8 mouse cellular contexts compared by ENCODE assay signal in genomic region chr14:31233996-31234591, GRCm38 (mm10). TPM values are rescaled to one million over a fixed set of nuclear protein-coding genes. Genes with fewer than 3 reads are reported as not detected.
DNase-seq lines count a peak whose midpoint lies in the region; ATAC-seq and TF ChIP-seq lines count a peak whose summit lies in the region.

No protein-coding gene starts in this region.

- peak overlapping the region; percentile 46 for H3K4me3 ChIP-seq in ES-Bruce4 (ENCODE audit: low read depth, low read length)
- H3K4me3 ChIP-seq in heart, postnatal 0 days (ENCODE audit: low read depth, low read length), result no peak overlapping the region
- H3K4me3 ChIP-seq in liver, embryonic 14.5 days (ENCODE audit: insufficient read depth in 1 of 2, low read depth in 2 of 2, low read length in 2 of 2), result no peak overlapping the region
- no peak overlapping the region for H3K4me3 ChIP-seq in neural tube, embryonic 11.5 days (ENCODE audit: low read depth, low read length)
- no peak overlapping the region for H3K4me3 ChIP-seq in stomach, postnatal 0 days (ENCODE audit: low read depth, low read length)

- no peak for TF ChIP-seq POLR2A in ES-Bruce4 (IDR thresholded peaks at IDR 0.05; ENCODE audit: insufficient read depth, low read length)

- peak; percentile 82 for ATAC-seq in erythroblast, adult 5-6 weeks (replicated peaks; ENCODE audit: low FRiP score, poor library complexity, severe bottlenecking)
- ATAC-seq in heart, postnatal 0 days (ENCODE audit: insufficient read depth, low read depth), result peak; percentile 34
- ATAC-seq in liver, embryonic 14.5 days (ENCODE audit: insufficient read depth), result no peak
- no peak for ATAC-seq in neural tube, embryonic 11.5 days (ENCODE audit: insufficient read depth, low FRiP score, low TSS enrichment)
- peak; percentile 60 for ATAC-seq in stomach, postnatal 0 days (ENCODE audit: low FRiP score, low TSS enrichment)

- peak overlapping the region; percentile 41; the same call in 1 of the 2 replicates for H3K9ac ChIP-seq in ES-Bruce4 (ENCODE audit: low read depth, poor library complexity, severe bottlenecking)
- H3K9ac ChIP-seq in heart, postnatal 0 days (replicated peaks; ENCODE audit: low read depth, low read length), result no peak overlapping the region
- no peak overlapping the region for H3K9ac ChIP-seq in liver, embryonic 14.5 days (replicated peaks)
- H3K9ac ChIP-seq in neural tube, embryonic 11.5 days (ENCODE audit: low read length), result 0 out of 2 replicates have a peak overlapping the region, but pooled peaks have one; percentile 12
- H3K9ac ChIP-seq in stomach, postnatal 0 days (ENCODE audit: low read length), result no peak overlapping the region

- H3K27ac ChIP-seq in ES-Bruce4 (ENCODE audit: insufficient read depth, low read length), result no peak overlapping the region
- peak overlapping the region; percentile 66 for H3K27ac ChIP-seq in heart, postnatal 0 days (ENCODE audit: low read depth)
- H3K27ac ChIP-seq in liver, embryonic 14.5 days, result no peak overlapping the region
- no peak overlapping the region for H3K27ac ChIP-seq in neural tube, embryonic 11.5 days (ENCODE audit: low read depth, low read length)
- 0 out of 2 replicates have a peak overlapping the region, but pooled peaks have one; percentile 6 for H3K27ac ChIP-seq in stomach, postnatal 0 days (replicated peaks)

- no peaks in the 10 kb centered on the region for H3K9me3 ChIP-seq in ES-Bruce4 (replicated peaks; ENCODE audit: control insufficient read depth, insufficient read depth, low read length, poor library complexity, severe bottlenecking)
- no peaks in the 10 kb centered on the region for H3K9me3 ChIP-seq in heart, postnatal 0 days (replicated peaks; ENCODE audit: control insufficient read depth, low read length)
- no peaks in the 10 kb centered on the region for H3K9me3 ChIP-seq in liver, embryonic 14.5 days (ENCODE audit: control insufficient read depth, low read length)
- no peaks in the 10 kb centered on the region for H3K9me3 ChIP-seq in neural tube, embryonic 11.5 days (ENCODE audit: control insufficient read depth, low read length)
- no peaks in the 10 kb centered on the region for H3K9me3 ChIP-seq in stomach, postnatal 0 days (ENCODE audit: control insufficient read depth, low read length)

- peak; percentile 48 for TF ChIP-seq CTCF in ES-Bruce4 (IDR thresholded peaks at IDR 0.05; ENCODE audit: low read depth, low read length)
- TF ChIP-seq CTCF in heart, postnatal 0 days (IDR thresholded peaks at IDR 0.05; ENCODE audit: low read depth), result peak; percentile 98
- peak; percentile 90 for TF ChIP-seq CTCF in liver, embryonic 14.5 days (IDR thresholded peaks at IDR 0.05; ENCODE audit: low read depth)
- peak; percentile 98 for TF ChIP-seq CTCF in stomach, postnatal 0 days (IDR thresholded peaks at IDR 0.05; ENCODE audit: low read depth)

- no peaks in the 10 kb centered on the region for H3K27me3 ChIP-seq in ES-Bruce4 (ENCODE audit: control insufficient read depth, insufficient read depth, low read length, poor library complexity, severe bottlenecking)
- H3K27me3 ChIP-seq in heart, postnatal 0 days (ENCODE audit: control insufficient read depth, insufficient read depth, low read length), result no peaks in the 10 kb centered on the region
- no peaks in the 10 kb centered on the region; the same call in 1 of the 2 replicates for H3K27me3 ChIP-seq in liver, embryonic 14.5 days (ENCODE audit: control insufficient read depth, insufficient read depth, low read length)
- no peaks in the 10 kb centered on the region for H3K27me3 ChIP-seq in neural tube, embryonic 11.5 days (ENCODE audit: control insufficient read depth, insufficient read depth, low read length)
- no peaks in the 10 kb centered on the region for H3K27me3 ChIP-seq in stomach, postnatal 0 days (ENCODE audit: control insufficient read depth, insufficient read depth, low read length)

- H3K4me2 ChIP-seq in heart, postnatal 0 days (ENCODE audit: low read depth, low read length), result no peak overlapping the region
- no peak overlapping the region for H3K4me2 ChIP-seq in liver, embryonic 14.5 days (ENCODE audit: low read depth)
- no peak overlapping the region; the same call in 1 of the 2 replicates for H3K4me2 ChIP-seq in neural tube, embryonic 11.5 days (ENCODE audit: low read depth)
- H3K4me2 ChIP-seq in stomach, postnatal 0 days (replicated peaks; ENCODE audit: low read depth), result no peak overlapping the region

- WGBS in heart, postnatal 0 days, result 12% methylated on average over 11 of the region's 11 CpGs
- 9% methylated on average over 11 of the region's 11 CpGs for WGBS in liver, embryonic 14.5 days (ENCODE audit: insufficient replicate concordance)
- 18% methylated on average over 11 of the region's 11 CpGs for WGBS in neural tube, embryonic 11.5 days
- 12% methylated on average over 11 of the region's 11 CpGs for WGBS in stomach, postnatal 0 days

- peak; percentile 90 for DNase-seq in brain, adult 2 months (ENCODE audit: low read depth, low spot score)
- peak; percentile 85 for DNase-seq in heart, postnatal 0 days (ENCODE audit: low spot score)
- peak; percentile 85 for DNase-seq in kidney, postnatal 14 days
- DNase-seq in liver, embryonic 14.5 days (ENCODE audit: low read depth in 3 of 3, low spot score in 3 of 3), result peak; percentile 48 to 57 (median 50)
- peak; percentile 79 for DNase-seq in neural tube, embryonic 11.5 days (ENCODE audit: low spot score)
- DNase-seq in stomach, postnatal 0 days (ENCODE audit: low spot score), result peak; percentile 82

- H3K4me1 ChIP-seq in ES-Bruce4 (ENCODE audit: control insufficient read depth, insufficient read depth, low read length), result no peaks in the 10 kb centered on the region
- H3K4me1 ChIP-seq in heart, postnatal 0 days (ENCODE audit: control insufficient read depth, insufficient read depth), result peaks cover 14% of the 10 kb centered on the region; the same call in 1 of the 2 replicates
- H3K4me1 ChIP-seq in liver, embryonic 14.5 days (replicated peaks; ENCODE audit: control insufficient read depth in 2 of 2, insufficient read depth in 2 of 2, low read length in 1 of 2), result peaks cover 0 to 5% of the 10 kb centered on the region in 2 experiments; a peak in 1 of 4 replicates
- H3K4me1 ChIP-seq in neural tube, embryonic 11.5 days (ENCODE audit: control insufficient read depth, insufficient read depth, low read length), result no peaks in the 10 kb centered on the region; the same call in 1 of the 2 replicates
- no peaks in the 10 kb centered on the region for H3K4me1 ChIP-seq in stomach, postnatal 0 days (replicated peaks; ENCODE audit: control insufficient read depth, insufficient read depth)

- H3K36me3 ChIP-seq in ES-Bruce4 (ENCODE audit: control insufficient read depth, insufficient read depth, low read length, poor library complexity, severe bottlenecking), result no peaks in the 10 kb centered on the region
- no peaks in the 10 kb centered on the region; the same call in 1 of the 2 replicates for H3K36me3 ChIP-seq in heart, postnatal 0 days (replicated peaks; ENCODE audit: control insufficient read depth, insufficient read depth, low read length)
- no peaks in the 10 kb centered on the region for H3K36me3 ChIP-seq in liver, embryonic 14.5 days (replicated peaks; ENCODE audit: control insufficient read depth, insufficient read depth, low read depth)
- H3K36me3 ChIP-seq in neural tube, embryonic 11.5 days (ENCODE audit: control insufficient read depth, insufficient read depth, low read length), result no peaks in the 10 kb centered on the region
- no peaks in the 10 kb centered on the region for H3K36me3 ChIP-seq in stomach, postnatal 0 days (ENCODE audit: control insufficient read depth, insufficient read depth, low read length)

- TF ChIP-seq EP300 in ES-Bruce4 (IDR thresholded peaks at IDR 0.05; ENCODE audit: insufficient read depth, low read depth, low read length), result no peak
- no peak for TF ChIP-seq EP300 in heart, postnatal 0 days (IDR thresholded peaks at IDR 0.05; ENCODE audit: low read depth)
- TF ChIP-seq EP300 in liver, embryonic 14.5 days (IDR thresholded peaks at IDR 0.05; ENCODE audit: low read depth), result no peak
- no peak for TF ChIP-seq EP300 in stomach, postnatal 0 days (optimal IDR thresholded peaks at IDR 0.05)

RNA-seq across cellular contexts. Expression of gene Sema3g, which starts 16.4 kb away (rescaled TPM):
- not detected in 2 replicates for polyA plus RNA-seq in ES-Bruce4 (2011; ENCODE audit: insufficient read depth, insufficient read length, low read depth, missing spikeins)
- total RNA-seq in erythroblast, adult 5-6 weeks (2015; ENCODE audit: low replicate concordance), result not detected in 2 replicates
- not detected in 2 replicates for total RNA-seq in erythroblast, adult 5-6 weeks (2017; ENCODE audit: low replicate concordance)
- 4.4 and 12.7 TPM in 2 replicates for total RNA-seq in heart, postnatal 0 days (2014; rRNA removed; ENCODE audit: low replicate concordance)
- 0.75 and 0.90 TPM in 2 replicates for polyA plus RNA-seq in heart, postnatal 0 days (2015; fragmentation: Nextera tagmentation; extraction: Ambion mirVana)
- polyA plus RNA-seq in liver, embryonic 14.5 days (2012; rRNA removed), result 0.06 and 0.15 TPM in 2 replicates
- 0.05 TPM in 1 of 2 replicates, not detected in the other for polyA plus RNA-seq in liver, embryonic 14.5 days (2014; fragmentation: Nextera tagmentation; extraction: Ambion mirVana)
- polyA plus RNA-seq in neural tube, embryonic 11.5 days (2014; fragmentation: Nextera tagmentation; extraction: Ambion mirVana), result 0.21 and 0.50 TPM in 2 replicates
- polyA plus RNA-seq in stomach, postnatal 0 days (2015; fragmentation: Nextera tagmentation; extraction: Ambion mirVana), result 0.38 and 0.53 TPM in 2 replicates

RNA-seq across cellular contexts. Expression of gene Phf7, which starts 17.0 kb away (rescaled TPM):
- polyA plus RNA-seq in ES-Bruce4 (2011; ENCODE audit: insufficient read depth, insufficient read length, low read depth, missing spikeins), result 14.0 and 15.3 TPM in 2 replicates
- total RNA-seq in erythroblast, adult 5-6 weeks (2015; ENCODE audit: low replicate concordance), result 4.8 and 11.5 TPM in 2 replicates
- total RNA-seq in erythroblast, adult 5-6 weeks (2017; ENCODE audit: low replicate concordance), result 2.5 and 4.8 TPM in 2 replicates
- 2.1 and 7.4 TPM in 2 replicates for total RNA-seq in heart, postnatal 0 days (2014; rRNA removed; ENCODE audit: low replicate concordance)
- 11.7 and 12.5 TPM in 2 replicates for polyA plus RNA-seq in heart, postnatal 0 days (2015; fragmentation: Nextera tagmentation; extraction: Ambion mirVana)
- 2.1 and 3.1 TPM in 2 replicates for polyA plus RNA-seq in liver, embryonic 14.5 days (2012; rRNA removed)
- 6.0 and 7.5 TPM in 2 replicates for polyA plus RNA-seq in liver, embryonic 14.5 days (2014; fragmentation: Nextera tagmentation; extraction: Ambion mirVana)
- polyA plus RNA-seq in neural tube, embryonic 11.5 days (2014; fragmentation: Nextera tagmentation; extraction: Ambion mirVana), result 12.7 and 13.1 TPM in 2 replicates
- polyA plus RNA-seq in stomach, postnatal 0 days (2015; fragmentation: Nextera tagmentation; extraction: Ambion mirVana), result 9.5 and 10.1 TPM in 2 replicates

RNA-seq across cellular contexts. Expression of gene Bap1, which starts 17.2 kb away (rescaled TPM):
- polyA plus RNA-seq in ES-Bruce4 (2011; ENCODE audit: insufficient read depth, insufficient read length, low read depth, missing spikeins), result 42.2 and 44.3 TPM in 2 replicates
- 4.0 and 11.1 TPM in 2 replicates for total RNA-seq in erythroblast, adult 5-6 weeks (2015; ENCODE audit: low replicate concordance)
- 22.9 and 32.1 TPM in 2 replicates for total RNA-seq in erythroblast, adult 5-6 weeks (2017; ENCODE audit: low replicate concordance)
- 51.1 and 64.0 TPM in 2 replicates for total RNA-seq in heart, postnatal 0 days (2014; rRNA removed; ENCODE audit: low replicate concordance)
- 34.2 and 38.6 TPM in 2 replicates for polyA plus RNA-seq in heart, postnatal 0 days (2015; fragmentation: Nextera tagmentation; extraction: Ambion mirVana)
- polyA plus RNA-seq in liver, embryonic 14.5 days (2012; rRNA removed), result 22.1 and 24.4 TPM in 2 replicates
- polyA plus RNA-seq in liver, embryonic 14.5 days (2014; fragmentation: Nextera tagmentation; extraction: Ambion mirVana), result 28.0 and 30.6 TPM in 2 replicates
- polyA plus RNA-seq in neural tube, embryonic 11.5 days (2014; fragmentation: Nextera tagmentation; extraction: Ambion mirVana), result 113 and 125 TPM in 2 replicates
- polyA plus RNA-seq in stomach, postnatal 0 days (2015; fragmentation: Nextera tagmentation; extraction: Ambion mirVana), result 22.5 and 24.5 TPM in 2 replicates

RNA-seq across cellular contexts. Expression of gene Nisch, which starts 17.3 kb away (rescaled TPM):
- polyA plus RNA-seq in ES-Bruce4 (2011; ENCODE audit: insufficient read depth, insufficient read length, low read depth, missing spikeins), result 335 and 342 TPM in 2 replicates
- total RNA-seq in erythroblast, adult 5-6 weeks (2015; ENCODE audit: low replicate concordance), result 30.2 and 34.1 TPM in 2 replicates
- total RNA-seq in erythroblast, adult 5-6 weeks (2017; ENCODE audit: low replicate concordance), result 19.5 and 21.8 TPM in 2 replicates
- 292 and 338 TPM in 2 replicates for total RNA-seq in heart, postnatal 0 days (2014; rRNA removed; ENCODE audit: low replicate concordance)
- polyA plus RNA-seq in heart, postnatal 0 days (2015; fragmentation: Nextera tagmentation; extraction: Ambion mirVana), result 162 and 171 TPM in 2 replicates
- polyA plus RNA-seq in liver, embryonic 14.5 days (2012; rRNA removed), result 71.1 and 73.9 TPM in 2 replicates
- polyA plus RNA-seq in liver, embryonic 14.5 days (2014; fragmentation: Nextera tagmentation; extraction: Ambion mirVana), result 50.3 and 61.1 TPM in 2 replicates
- 322 and 326 TPM in 2 replicates for polyA plus RNA-seq in neural tube, embryonic 11.5 days (2014; fragmentation: Nextera tagmentation; extraction: Ambion mirVana)
- 87.7 and 106 TPM in 2 replicates for polyA plus RNA-seq in stomach, postnatal 0 days (2015; fragmentation: Nextera tagmentation; extraction: Ambion mirVana)

RNA-seq across cellular contexts. Expression of gene Tnnc1, which starts 26.0 kb away (rescaled TPM):
- polyA plus RNA-seq in ES-Bruce4 (2011; ENCODE audit: insufficient read depth, insufficient read length, low read depth, missing spikeins), result 7.6 and 9.5 TPM in 2 replicates
- total RNA-seq in erythroblast, adult 5-6 weeks (2015; ENCODE audit: low replicate concordance), result not detected in 2 replicates
- total RNA-seq in erythroblast, adult 5-6 weeks (2017; ENCODE audit: low replicate concordance), result not detected in 2 replicates
- 2,939 and 3,145 TPM in 2 replicates for total RNA-seq in heart, postnatal 0 days (2014; rRNA removed; ENCODE audit: low replicate concordance)
- polyA plus RNA-seq in heart, postnatal 0 days (2015; fragmentation: Nextera tagmentation; extraction: Ambion mirVana), result 7,680 and 7,748 TPM in 2 replicates
- 18.2 and 22.2 TPM in 2 replicates for polyA plus RNA-seq in liver, embryonic 14.5 days (2012; rRNA removed)
- 37.5 and 41.2 TPM in 2 replicates for polyA plus RNA-seq in liver, embryonic 14.5 days (2014; fragmentation: Nextera tagmentation; extraction: Ambion mirVana)
- polyA plus RNA-seq in neural tube, embryonic 11.5 days (2014; fragmentation: Nextera tagmentation; extraction: Ambion mirVana), result 63.0 and 83.2 TPM in 2 replicates
- polyA plus RNA-seq in stomach, postnatal 0 days (2015; fragmentation: Nextera tagmentation; extraction: Ambion mirVana), result 4.1 and 6.5 TPM in 2 replicates

Comparison
In these comparisons a context has a peak if more than half of its experiments do, and no peak if none do; other contexts are left out.
1. H3K27ac ChIP-seq: peak in heart, postnatal 0 days (single experiment) and stomach, postnatal 0 days (single experiment); none in ES-Bruce4 (single experiment), liver, embryonic 14.5 days (single experiment) and neural tube, embryonic 11.5 days (single experiment).
2. H3K9ac ChIP-seq: peak in ES-Bruce4 (single experiment) and neural tube, embryonic 11.5 days (single experiment); none in heart, postnatal 0 days (single experiment), liver, embryonic 14.5 days (single experiment) and stomach, postnatal 0 days (single experiment).
3. CTCF ChIP-seq: peak in every context shown above with its lines; median percentile 98 in heart, postnatal 0 days; 98 in stomach, postnatal 0 days; 90 in liver, embryonic 14.5 days; 48 in ES-Bruce4.
4. ATAC-seq: peak in erythroblast, adult 5-6 weeks (single experiment), heart, postnatal 0 days (single experiment) and stomach, postnatal 0 days (single experiment); none in liver, embryonic 14.5 days (single experiment) and neural tube, embryonic 11.5 days (single experiment).
5. Peak in every context shown above with its lines, with median percentiles within 50 percentile points of each other: DNase-seq.